Mouse (Mus musculus): ENCODE measurements around the gene Nckipsd.

- no peak for TF ChIP-seq USF2 (conservative IDR thresholded peaks at IDR 0.05; ENCODE audit: low read depth, low read length)
- no peak for TF ChIP-seq CTCF (conservative IDR thresholded peaks at IDR 0.05 in 1 of 2, IDR thresholded peaks at IDR 0.05 in 1 of 2; ENCODE audit: low read depth in 2 of 2, low read length in 2 of 2)
- TF ChIP-seq BHLHE40 (IDR thresholded peaks at IDR 0.05; ENCODE audit: low read depth, low read length) = no peak
- TF ChIP-seq POLR2A (IDR thresholded peaks at IDR 0.05; ENCODE audit: low read depth, low read length) = no peak
- no peak for TF ChIP-seq MAZ (IDR thresholded peaks at IDR 0.05; ENCODE audit: low read depth, low read length)
- no peak for TF ChIP-seq IRF4 (IDR thresholded peaks at IDR 0.05; ENCODE audit: low read depth, low read length)
- no peak for TF ChIP-seq CHD1 (IDR thresholded peaks at IDR 0.05; ENCODE audit: low read depth, low read length)
Observed at GRCm38 (mm10) chr9:108858792-108859527, 50.8 kb downstream of the Nckipsd start.
